Mouse (Mus musculus) liver, embryonic 15.5 days (tissue): ENCODE results near the gene Gm17660. TPM values are rescaled to one million over a fixed set of nuclear protein-coding genes. Genes with fewer than 3 reads are reported as not detected.
A peak's percentile ranks its signal among the peaks of the same experiment; 100 is the strongest.
"Not testable (repeated sequence)": the region's sequence is repeated elsewhere in the genome, so short reads cannot be mapped to it uniquely, and the experiment has no call there.

Experiments
- ATAC-seq: fragments of 200-750 bp; cut with Nextera tagmentation; 2 replicates; pipeline ENCODE4 v1.8.0; 2017; ENCODE audit warnings: moderate number of reproducible peaks, mild to moderate bottlenecking, moderate library complexity; ENCODE audit not compliant: insufficient read depth
- H3K27ac ChIP-seq: fragments of 300-500 bp; sonication (generic); replicated peaks from 2 replicates; pipeline ENCODE4 v1.5.1; 2015; ENCODE audit warnings: mild to moderate bottlenecking, inconsistent platforms
- H3K27me3 ChIP-seq: fragments of 300-500 bp; sonication (generic); 2 replicates; pipeline ENCODE4 v1.6.1; 2015; ENCODE audit warnings: mild to moderate bottlenecking, inconsistent platforms
- H3K36me3 ChIP-seq: fragments of 300-500 bp; sonication (generic); replicated peaks from 2 replicates; pipeline ENCODE4 v1.6.1; 2015; ENCODE audit warnings: moderate library complexity, mild to moderate bottlenecking, inconsistent platforms
- H3K4me1 ChIP-seq: fragments of 300-500 bp; sonication (generic); replicated peaks from 2 replicates; pipeline ENCODE4 v1.6.1; 2015; ENCODE audit warnings: inconsistent platforms
- H3K4me2 ChIP-seq: fragments of 300-500 bp; sonication (generic); 2 replicates; pipeline ENCODE4 v1.6.1; 2015; ENCODE audit warnings: moderate library complexity, mild to moderate bottlenecking, inconsistent platforms
- H3K4me3 ChIP-seq: fragments of 300-500 bp; sonication (generic); replicated peaks from 2 replicates; pipeline ENCODE4 v1.5.1; 2015; ENCODE audit warnings: mild to moderate bottlenecking, inconsistent platforms
- H3K9ac ChIP-seq: fragments of 300-500 bp; sonication (generic); 2 replicates; pipeline ENCODE4 v1.6.1; 2015; ENCODE audit warnings: moderate library complexity, mild to moderate bottlenecking, inconsistent platforms
- H3K9me3 ChIP-seq: fragments of 300-500 bp; sonication (generic); replicated peaks from 2 replicates; pipeline ENCODE4 v1.6.1; 2016; ENCODE audit warnings: inconsistent platforms
- WGBS: fragments of 180-500 bp; shearing (Covaris S2); methylation state at CpG from one replicate; pipeline ENCODE4 v1.1.7; 2015; ENCODE audit warnings: mixed read lengths; ENCODE audit not compliant: insufficient replicate concordance; 5-methylcytosine and 5-hydroxymethylcytosine counted together
- polyA plus RNA-seq: library from polyadenylated mRNA; unstranded; fragments of >200 nt; fragmentation: Nextera tagmentation; extraction: Ambion mirVana; gene quantifications from 2 replicates; pipeline ENCODE4 v1.2.1, GENCODE M21; 2015

The Gm17660 gene
- polyA plus RNA-seq, 1 experiment from 2014 or later, result not detected

DNA sequence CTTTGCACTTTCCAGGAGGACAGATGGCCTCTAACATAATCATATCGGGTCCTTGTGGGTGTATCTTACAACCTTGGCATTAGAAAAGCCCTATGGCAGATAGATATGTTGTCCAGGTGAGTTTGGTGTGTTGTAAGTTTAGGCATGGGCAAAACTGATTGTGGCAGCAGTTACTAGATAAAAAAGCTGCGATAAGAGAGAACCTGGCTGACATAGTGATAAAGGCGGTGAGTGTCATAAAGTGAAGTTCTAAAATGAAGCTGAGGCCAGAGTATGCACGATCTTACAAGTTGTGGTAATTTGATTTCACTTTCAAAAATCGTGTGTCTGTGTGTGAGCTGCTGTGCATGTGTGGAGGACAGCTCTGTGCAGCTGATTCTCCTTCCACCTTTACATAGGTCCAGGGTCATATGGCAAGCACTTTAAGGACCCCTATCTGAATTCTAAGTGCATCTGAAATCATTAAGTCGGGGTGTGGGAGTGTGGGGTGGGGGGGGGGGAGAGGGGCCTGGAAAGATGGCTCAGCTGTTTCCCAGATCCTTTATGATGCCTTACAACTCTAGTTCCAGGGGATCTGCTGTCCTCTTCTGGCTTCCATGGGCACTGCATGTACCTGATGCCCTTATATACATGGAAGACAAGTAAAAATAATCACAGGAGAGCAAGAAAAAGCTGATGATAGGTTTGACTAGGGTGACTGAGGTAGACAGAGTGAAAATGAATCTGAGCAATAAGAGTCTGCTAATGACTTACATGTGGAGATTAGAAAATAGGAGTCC is 38.1 kb downstream of the Gm17660 start:
- Histone ChIP-seq H3K27ac (no peak overlapping the region), H3K4me2 (no peak overlapping the region), H3K4me1 (peaks cover 36% of the 10 kb centered on the region), H3K9ac (no peak overlapping the region), H3K27me3 (no peaks in the 10 kb centered on the region), H3K9me3 (no peaks in the 10 kb centered on the region), H3K4me3 (no peak overlapping the region), H3K36me3 (no peaks in the 10 kb centered on the region)
- 30% methylated on average over 6 of the region's 6 CpGs for WGBS
- no peak for ATAC-seq

DNA sequence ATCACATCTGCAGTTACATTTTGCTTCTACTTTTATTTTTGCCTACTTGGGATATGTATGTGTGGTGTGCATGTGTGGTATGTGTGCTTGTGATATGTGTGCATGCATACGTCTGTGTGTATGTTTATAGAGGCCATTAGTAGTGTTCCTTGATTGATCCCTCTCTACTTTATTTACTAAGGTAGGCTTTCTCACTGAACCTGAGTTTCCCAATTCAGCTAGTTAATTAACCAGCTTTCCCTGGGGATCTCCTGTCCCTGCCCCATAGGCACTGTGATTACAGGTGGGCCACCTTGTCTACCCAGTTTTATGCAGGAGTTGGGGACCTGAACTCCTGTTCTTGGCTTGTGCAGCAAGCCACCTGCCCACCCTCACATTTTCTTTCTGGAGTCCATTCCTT is 40.7 kb downstream of the Gm17660 start:
- no peak for ATAC-seq
- no peak overlapping the region for H3K4me3 ChIP-seq
- H3K4me1 ChIP-seq, result peaks cover 30% of the 10 kb centered on the region
- 77% methylated on average over 1 of the region's 1 CpGs for WGBS
- H3K9me3 ChIP-seq, result no peaks in the 10 kb centered on the region
- H3K36me3 ChIP-seq, result no peaks in the 10 kb centered on the region
- no peak overlapping the region for H3K9ac ChIP-seq
- 0 out of 2 replicates have a peak overlapping the region, but pooled peaks have one; percentile 3 for H3K27ac ChIP-seq
- no peaks in the 10 kb centered on the region for H3K27me3 ChIP-seq
- no peak overlapping the region for H3K4me2 ChIP-seq

DNA sequence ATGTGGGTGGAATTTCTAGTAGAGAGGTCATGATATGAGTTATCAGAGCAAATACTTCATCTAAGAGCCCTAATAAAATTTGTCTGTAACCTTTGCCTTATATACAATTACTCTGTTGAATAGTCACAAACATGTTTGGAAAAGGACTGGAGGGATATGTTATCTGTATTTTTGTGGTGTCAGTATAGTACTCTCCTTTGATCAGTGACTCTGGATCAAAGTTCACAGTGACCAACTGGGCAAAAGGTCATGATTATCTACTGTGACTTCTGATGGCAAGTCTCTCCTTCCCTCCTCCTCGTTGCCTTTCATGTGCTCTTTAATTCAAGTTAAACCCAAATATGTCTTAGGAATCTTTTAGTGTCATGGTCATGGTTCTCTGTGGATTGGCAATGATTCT is 41.6 kb downstream of the Gm17660 start:
- Histone ChIP-seq H3K27me3 (no peaks in the 10 kb centered on the region), H3K27ac (no peak overlapping the region), H3K9ac (no peak overlapping the region), H3K4me1 (peaks cover 30% of the 10 kb centered on the region), H3K4me2 (no peak overlapping the region), H3K9me3 (no peaks in the 10 kb centered on the region), H3K4me3 (no peak overlapping the region), H3K36me3 (no peaks in the 10 kb centered on the region)
- 42% methylated on average over 1 of the region's 1 CpGs for WGBS
- ATAC-seq, result no peak

DNA sequence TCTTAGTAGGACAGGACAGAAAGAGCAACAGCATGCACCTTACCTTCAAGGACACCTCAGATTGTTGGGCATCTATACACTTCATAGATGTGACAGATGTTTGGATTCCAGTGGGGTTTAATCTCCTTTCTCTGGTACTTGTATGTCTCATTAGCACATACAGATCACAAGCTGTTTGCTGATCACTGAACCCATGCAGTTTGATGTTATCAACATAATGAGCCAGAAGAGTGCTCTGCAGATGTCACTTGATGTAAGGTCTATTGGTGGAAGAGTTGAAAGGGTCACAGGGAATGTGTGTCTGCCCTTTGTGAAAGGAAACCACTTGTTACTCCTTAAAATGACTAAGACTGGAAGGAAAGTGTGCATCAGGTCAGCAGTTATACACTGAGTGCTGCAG is 42.3 kb downstream of the Gm17660 start:
- Histone ChIP-seq H3K27ac (no peak overlapping the region), H3K4me2 (no peak overlapping the region), H3K9me3 (no peaks in the 10 kb centered on the region), H3K4me1 (peaks cover 30% of the 10 kb centered on the region), H3K9ac (no peak overlapping the region), H3K36me3 (no peaks in the 10 kb centered on the region), H3K4me3 (no peak overlapping the region), H3K27me3 (no peaks in the 10 kb centered on the region)
- ATAC-seq, result no peak

DNA sequence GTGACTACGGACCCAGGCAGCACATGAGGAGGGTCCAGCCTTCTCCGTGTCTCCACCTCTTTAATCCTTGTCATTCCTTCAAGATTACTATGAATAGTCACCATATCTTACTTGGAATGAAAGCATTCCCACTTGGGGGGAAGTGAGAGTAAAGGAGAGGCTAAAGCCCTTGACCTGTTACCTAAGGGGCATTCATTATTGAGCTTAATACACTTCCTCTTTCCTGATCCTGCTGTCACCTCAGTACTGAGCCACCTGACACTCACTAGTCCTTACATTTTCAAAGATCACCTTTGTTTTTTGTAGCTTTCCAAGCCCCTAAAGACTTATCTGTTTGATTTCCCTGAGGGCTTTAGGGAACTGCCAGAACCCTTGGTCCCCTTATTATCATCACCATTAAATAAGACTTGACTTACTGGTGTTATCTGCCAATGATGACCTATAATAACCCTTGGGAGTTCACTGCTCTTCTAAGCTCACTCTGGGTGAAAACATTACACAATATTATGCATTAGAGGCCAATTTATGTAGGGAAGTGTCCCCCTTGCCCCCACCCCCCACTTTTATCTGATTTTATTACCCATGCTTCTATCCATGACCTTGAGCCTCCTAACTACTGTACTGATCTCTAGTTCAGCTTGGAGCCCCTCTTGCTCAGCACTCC is 44.8 kb downstream of the Gm17660 start:
- Histone ChIP-seq H3K27ac (no peak overlapping the region), H3K36me3 (no peaks in the 10 kb centered on the region), H3K27me3 (no peaks in the 10 kb centered on the region), H3K9ac (no peak overlapping the region), H3K4me1 (peaks cover 24% of the 10 kb centered on the region), H3K4me2 (no peak overlapping the region), H3K4me3 (no peak overlapping the region), H3K9me3 (no peaks in the 10 kb centered on the region)
- no peak for ATAC-seq
- 82% methylated on average over 2 of the region's 2 CpGs for WGBS

DNA sequence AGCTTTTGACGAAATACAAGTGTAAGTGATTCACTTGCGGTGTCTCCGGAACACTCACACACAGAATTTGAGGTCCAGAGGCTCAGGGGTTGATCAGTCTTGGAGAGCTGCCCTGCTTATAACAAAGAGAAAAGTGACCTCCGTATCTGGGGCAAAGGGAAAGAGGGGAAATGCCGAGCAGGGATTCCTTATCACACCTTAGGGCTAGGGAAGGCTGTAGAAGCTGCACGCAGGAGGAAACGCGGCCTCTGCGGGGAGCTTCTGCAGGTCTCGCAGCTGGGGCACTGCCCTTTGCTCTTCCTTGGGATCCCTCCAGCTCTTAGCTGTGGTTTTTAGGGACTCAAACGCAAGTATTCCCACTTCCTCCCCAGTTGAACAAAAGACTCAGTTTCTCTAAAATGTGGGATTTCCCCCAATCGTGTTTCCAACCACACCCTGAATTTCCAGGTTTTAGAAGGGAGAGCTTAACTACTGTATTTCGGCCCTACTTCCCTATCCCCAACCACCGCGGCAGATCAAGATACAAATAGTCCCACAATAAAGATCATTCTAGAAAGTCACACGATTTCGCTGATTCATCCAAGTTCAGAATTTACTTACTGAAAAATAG is 52.1 kb downstream of the Gm17660 start:
- H3K4me3 ChIP-seq, result no peak overlapping the region
- no peaks in the 10 kb centered on the region for H3K27me3 ChIP-seq
- peak overlapping the region; percentile 35 for H3K4me2 ChIP-seq
- no peaks in the 10 kb centered on the region for H3K9me3 ChIP-seq
- H3K27ac ChIP-seq, result no peak overlapping the region
- no peak overlapping the region for H3K9ac ChIP-seq
- H3K4me1 ChIP-seq, result peaks cover 39% of the 10 kb centered on the region
- 28% methylated on average over 17 of the region's 17 CpGs for WGBS
- no peaks in the 10 kb centered on the region for H3K36me3 ChIP-seq
- no peak for ATAC-seq

DNA sequence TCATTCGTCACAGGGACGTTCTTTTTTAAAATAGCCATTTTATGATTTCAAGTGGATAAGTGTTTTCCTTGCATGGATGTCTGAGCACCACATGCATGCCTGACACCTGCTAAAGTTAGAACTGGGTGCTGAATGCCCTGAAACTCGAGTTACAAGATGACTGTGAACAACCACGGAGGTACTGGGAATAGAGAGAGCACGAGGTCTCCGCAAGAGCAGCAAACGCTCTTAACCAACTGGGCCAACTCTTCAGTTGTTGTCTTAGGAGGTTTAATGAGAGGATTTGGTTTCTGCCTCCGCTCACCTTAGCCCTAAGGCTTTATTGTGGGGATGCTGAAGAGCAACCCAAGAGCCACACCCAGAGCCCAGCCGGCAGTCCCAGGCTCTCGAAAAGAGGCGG is 52.6 kb downstream of the Gm17660 start:
- Histone ChIP-seq H3K36me3 (no peaks in the 10 kb centered on the region), H3K4me1 (peaks cover 43% of the 10 kb centered on the region), H3K4me2 (peak overlapping the region; percentile 35; the same call in 1 of the 2 replicates), H3K9ac (no peak overlapping the region), H3K27me3 (no peaks in the 10 kb centered on the region), H3K9me3 (no peaks in the 10 kb centered on the region), H3K4me3 (no peak overlapping the region), H3K27ac (no peak overlapping the region)
- 71% methylated on average over 11 of the region's 11 CpGs for WGBS
- ATAC-seq, result no peak

DNA sequence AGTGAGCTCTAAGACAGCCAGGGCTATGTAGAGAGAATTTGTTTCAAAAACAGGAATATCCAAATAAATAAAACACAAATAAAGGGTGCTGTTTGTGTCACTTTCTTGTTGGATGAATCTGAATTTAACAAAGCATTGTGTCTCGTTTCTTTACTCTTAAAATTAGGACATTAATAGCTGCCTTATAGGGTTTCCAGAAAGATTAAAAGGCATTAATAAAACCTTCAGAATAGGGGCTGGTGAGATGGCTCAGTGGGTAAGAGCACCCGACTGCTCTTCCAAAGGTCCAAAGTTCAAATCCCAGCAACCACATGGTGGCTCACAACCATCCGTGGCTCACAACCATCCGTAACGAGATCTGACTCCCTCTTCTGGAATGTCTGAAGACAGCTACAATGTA is 53.2 kb downstream of the Gm17660 start:
- H3K4me2 ChIP-seq, ATAC-seq, H3K27me3 ChIP-seq, H3K36me3 ChIP-seq, H3K9me3 ChIP-seq, H3K9ac ChIP-seq, H3K4me3 ChIP-seq: not testable (repeated sequence)
- WGBS, result 69% methylated on average over 5 of the region's 5 CpGs
- H3K27ac ChIP-seq, result 0 out of 2 replicates have a peak overlapping the region, but pooled peaks have one; percentile 53
- peaks cover 46% of the 10 kb centered on the region for H3K4me1 ChIP-seq

DNA sequence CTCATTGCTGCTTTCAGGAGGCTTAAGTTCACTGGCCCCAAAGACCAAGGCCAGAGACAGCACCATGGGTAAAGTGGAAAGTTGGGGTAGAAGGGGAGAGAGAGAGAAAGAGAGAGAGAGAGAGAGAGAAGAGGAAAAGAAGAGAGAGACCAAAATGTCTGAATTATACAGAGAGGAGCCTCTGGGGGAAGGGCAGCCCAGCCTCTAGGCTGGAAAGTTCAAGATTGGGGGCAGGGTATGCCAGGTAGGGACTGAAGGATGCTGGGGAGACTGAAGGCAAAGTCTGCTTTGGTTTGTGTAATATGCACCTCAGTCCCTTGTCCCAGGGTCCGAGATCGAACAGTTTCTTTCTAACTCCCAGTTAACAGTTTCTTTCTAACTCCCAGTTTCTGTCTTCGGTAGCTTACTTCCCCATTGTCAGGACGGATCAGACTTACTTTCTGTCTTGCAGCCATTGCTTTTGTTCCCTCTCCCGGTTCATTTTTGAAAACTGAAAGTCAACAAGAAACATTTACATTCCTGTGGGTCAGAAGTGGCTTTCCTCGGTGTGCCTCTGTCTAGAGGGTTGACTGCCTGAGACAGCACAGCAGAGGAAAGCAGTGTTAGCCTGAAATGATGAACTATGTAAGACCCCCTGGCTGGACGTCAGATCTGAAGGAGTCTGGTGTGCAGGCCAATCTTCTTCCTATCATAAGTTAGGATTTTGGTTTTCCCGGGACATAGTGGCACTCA is 54.0 kb downstream of the Gm17660 start:
- Histone ChIP-seq H3K4me3 (no peak overlapping the region), H3K27ac (peak overlapping the region; percentile 53), H3K4me1 (peaks cover 46% of the 10 kb centered on the region), H3K36me3 (no peaks in the 10 kb centered on the region), H3K9me3 (no peaks in the 10 kb centered on the region), H3K9ac (no peak overlapping the region), H3K4me2 (peak overlapping the region; percentile 33), H3K27me3 (no peaks in the 10 kb centered on the region)
- 30% methylated on average over 8 of the region's 8 CpGs for WGBS
- ATAC-seq, result no peak

DNA sequence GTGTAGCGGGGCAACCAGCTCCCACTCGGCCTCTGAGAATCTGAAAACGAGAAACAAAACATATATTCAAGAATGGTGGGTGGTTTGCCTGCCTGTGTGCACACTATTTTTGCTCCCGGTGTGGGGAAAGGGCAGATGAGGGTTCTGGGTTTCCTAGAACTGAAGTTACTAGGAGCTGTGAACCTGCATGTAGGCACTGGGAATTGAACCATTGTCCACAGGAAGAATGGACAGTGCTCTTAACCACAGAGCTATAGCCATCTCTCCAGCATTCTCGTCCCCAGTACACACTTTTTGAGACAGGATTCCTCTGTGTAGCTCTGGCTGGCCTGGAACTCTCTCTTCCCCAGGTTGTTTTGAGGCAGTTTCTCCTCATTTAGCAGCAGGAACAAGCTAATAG is 54.9 kb downstream of the Gm17660 start:
- Histone ChIP-seq H3K27ac (peak overlapping the region; percentile 74), H3K4me2 (peak overlapping the region; percentile 71), H3K9me3 (no peaks in the 10 kb centered on the region), H3K4me1 (peaks cover 46% of the 10 kb centered on the region), H3K9ac (no peak overlapping the region), H3K36me3 (0 out of 2 replicates have a peak, but pooled peaks cover 3% of the 10 kb centered on the region), H3K27me3 (no peaks in the 10 kb centered on the region), H3K4me3 (no peak overlapping the region)
- no peak for ATAC-seq
- 33% methylated on average over 5 of the region's 5 CpGs for WGBS
